Mouse (Mus musculus) midbrain, embryonic 11.5 days (tissue): Measurements from ENCODE around the gene Zfp472. TPM values are rescaled to one million over a fixed set of nuclear protein-coding genes. Genes with fewer than 3 reads are reported as not detected.
"Not testable (repeated sequence)": the region's sequence is repeated elsewhere in the genome, so short reads cannot be mapped to it uniquely, and the experiment has no call there.

Source experiments
- ATAC-seq: fragments of 200-750 bp; cut with Nextera tagmentation; 2 replicates; pipeline ENCODE4 v1.8.0; 2017; ENCODE audit warnings: moderate TSS enrichment, moderate library complexity; ENCODE audit not compliant: low FRiP score
- DNase-seq: peaks from one replicate; pipeline ENCODE4 v3.0.0; 2015; ENCODE audit warnings: low spot score; ENCODE audit errors: missing footprints
- H3K27ac ChIP-seq: fragments of 300-500 bp; sonication (generic); 2 replicates; pipeline ENCODE4 v1.5.1; 2014; ENCODE audit warnings: low read depth, low read length
- H3K27me3 ChIP-seq: fragments of 300-500 bp; sonication (generic); 2 replicates; pipeline ENCODE4 v1.6.1; 2014; ENCODE audit warnings: mild to moderate bottlenecking, low read length, moderate library complexity, mixed read lengths; ENCODE audit not compliant: control insufficient read depth, insufficient read depth
- H3K36me3 ChIP-seq: fragments of 300-500 bp; sonication (generic); 2 replicates; pipeline ENCODE4 v1.6.1; 2014; ENCODE audit warnings: mild to moderate bottlenecking, low read length, moderate library complexity, mixed read lengths; ENCODE audit not compliant: control insufficient read depth, insufficient read depth
- H3K4me1 ChIP-seq: fragments of 300-500 bp; sonication (generic); 2 replicates; pipeline ENCODE4 v1.6.1; 2014; ENCODE audit warnings: low read length; ENCODE audit not compliant: control insufficient read depth, insufficient read depth
- H3K4me2 ChIP-seq: fragments of 300-500 bp; sonication (generic); 2 replicates; pipeline ENCODE4 v1.6.1; 2014; ENCODE audit warnings: mild to moderate bottlenecking, moderate library complexity
- H3K4me3 ChIP-seq: fragments of 300-500 bp; sonication (generic); 2 replicates; pipeline ENCODE4 v1.5.1; 2014; ENCODE audit warnings: low read depth, low read length
- H3K9ac ChIP-seq: fragments of 300-500 bp; sonication (generic); 2 replicates; pipeline ENCODE4 v1.6.1; 2014; ENCODE audit warnings: low read length
- H3K9me3 ChIP-seq: fragments of 300-500 bp; sonication (generic); 2 replicates; pipeline ENCODE4 v1.6.1; 2016; ENCODE audit warnings: low read length; ENCODE audit not compliant: control insufficient read depth
- WGBS: fragments of 180-500 bp; shearing (Covaris S2); extraction: QIAGEN DNeasy Blood & Tissue Kit; methylation state at CpG from one replicate; pipeline ENCODE4 v1.1.7; 2014; 5-methylcytosine and 5-hydroxymethylcytosine counted together
- polyA plus RNA-seq: library from polyadenylated mRNA; unstranded; fragments of >200 nt; fragmentation: Nextera tagmentation; extraction: Ambion mirVana; gene quantifications from 2 replicates; pipeline ENCODE4 v1.2.1, GENCODE M21; 2014

Gene Zfp472
- polyA plus RNA-seq, 1 experiment from 2014 or later = 15.6 TPM

DNA sequence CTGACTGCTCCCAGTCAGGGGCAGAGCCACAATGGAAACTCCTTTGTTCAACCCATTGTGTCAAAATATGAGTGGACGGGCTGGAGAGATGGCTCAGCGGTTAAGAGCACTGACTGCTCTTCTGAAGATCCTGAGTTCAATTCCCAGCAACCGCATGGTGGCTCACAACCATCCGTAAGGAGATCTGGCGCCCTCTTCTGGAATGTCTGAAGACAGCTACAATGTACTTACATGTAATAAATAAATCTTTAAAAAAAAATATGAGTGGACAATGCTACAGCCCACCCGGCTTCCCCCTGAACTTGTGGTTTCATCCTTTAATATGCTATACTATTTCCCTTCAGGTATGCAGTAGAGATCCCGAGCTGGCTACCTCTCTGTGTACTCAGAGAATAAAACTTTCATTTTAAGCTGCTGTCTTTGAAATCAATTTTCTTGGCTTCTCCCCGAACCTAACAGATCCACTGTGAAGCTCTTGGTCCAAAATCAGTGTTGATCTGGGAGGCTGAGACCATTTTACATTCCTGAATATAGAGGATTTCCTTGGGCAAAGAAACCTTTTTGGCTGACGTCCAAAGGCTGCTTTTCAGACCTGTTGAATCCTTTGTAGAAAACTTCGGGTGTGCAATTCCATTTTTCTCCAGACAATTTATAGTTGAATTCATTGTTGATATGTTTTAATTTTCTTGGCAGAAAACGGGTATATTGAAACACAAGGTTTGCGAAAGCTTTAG is 26.5 kb downstream of the Zfp472 start:
- no peak for DNase-seq
- peaks cover 6% of the 10 kb centered on the region; the same call in 1 of the 2 replicates for H3K4me1 ChIP-seq
- H3K9ac ChIP-seq = peak overlapping the region; percentile 84; the same call in 1 of the 2 replicates
- peak overlapping the region; percentile 78; the same call in 1 of the 2 replicates for H3K4me2 ChIP-seq
- H3K9me3 ChIP-seq = no peaks in the 10 kb centered on the region
- 70% methylated on average over 12 of the region's 12 CpGs for WGBS
- no peaks in the 10 kb centered on the region for H3K27me3 ChIP-seq
- peaks cover 4% of the 10 kb centered on the region for H3K36me3 ChIP-seq
- no peak for ATAC-seq
- H3K27ac ChIP-seq = no peak overlapping the region
- H3K4me3 ChIP-seq = peak overlapping the region; percentile 80

DNA sequence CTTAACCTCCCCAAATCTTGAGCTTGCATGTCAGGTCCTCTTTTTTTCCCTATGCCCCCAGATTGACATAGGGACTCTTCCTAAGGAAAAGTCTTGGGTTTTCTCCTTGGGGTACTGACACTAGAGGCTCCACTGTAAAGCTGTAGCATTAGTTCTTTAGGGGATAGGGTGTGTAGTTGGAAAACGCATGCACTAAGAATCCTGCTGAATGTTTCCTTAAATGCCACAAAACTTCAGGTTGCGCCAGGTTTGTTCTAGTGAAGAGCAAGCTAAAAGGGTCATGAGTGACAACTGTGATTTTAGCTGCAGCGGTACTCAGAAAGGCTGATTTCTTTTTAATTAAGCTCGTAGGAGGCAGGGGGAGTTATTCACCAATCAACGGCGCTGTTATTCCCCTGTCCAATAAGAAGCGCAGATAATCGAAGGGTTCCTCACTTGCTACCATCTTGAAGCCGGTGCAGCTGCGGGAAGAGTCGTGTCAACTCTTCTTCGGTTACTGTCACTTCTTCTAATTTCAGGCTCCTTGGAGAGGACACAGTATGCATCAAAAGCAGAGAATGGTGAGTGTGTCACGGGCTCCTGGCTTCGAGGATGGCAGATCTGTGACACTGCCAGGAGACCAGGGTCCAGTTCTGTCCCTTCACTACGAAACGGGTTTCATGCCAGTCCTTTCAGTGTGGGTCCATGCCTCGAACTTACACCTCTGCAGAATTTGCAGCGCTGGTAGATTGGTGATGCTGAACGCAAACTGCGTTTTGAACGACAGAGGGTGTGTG is 27.3 kb downstream of the Zfp472 start, which contains the start of gene Zfp952:
Gene Zfp952, plus strand, starts transcription at position 431 of the 776 bp plus-strand sequence.
- peak within 1 kb of the TSS; percentile 80 for H3K4me3 ChIP-seq
- peak; percentile 96 for ATAC-seq
- peaks cover 6% of the 10 kb centered on the region; the same call in 1 of the 2 replicates for H3K4me1 ChIP-seq
- 3% methylated on average over 21 of the region's 21 CpGs for WGBS
- H3K36me3 ChIP-seq = peaks cover 4% of the 10 kb centered on the region
- peak within 1 kb of the TSS; percentile 35; the same call in 1 of the 2 replicates for H3K27ac ChIP-seq
- peak; percentile 99 for DNase-seq
- no peaks in the 10 kb centered on the region for H3K27me3 ChIP-seq
- peak within 1 kb of the TSS; percentile 78 for H3K4me2 ChIP-seq
- H3K9ac ChIP-seq = peak within 1 kb of the TSS; percentile 84
- H3K9me3 ChIP-seq = no peaks in the 10 kb centered on the region

- Histone ChIP-seq H3K9ac (no peak overlapping the region), H3K27me3 (no peaks in the 10 kb centered on the region), H3K4me3 (no peak overlapping the region), H3K4me1 (peaks cover 6% of the 10 kb centered on the region; the same call in 1 of the 2 replicates), H3K36me3 (peaks cover 19% of the 10 kb centered on the region), H3K27ac (no peak overlapping the region), H3K9me3 (no peaks in the 10 kb centered on the region; the same call in 1 of the 2 replicates), H3K4me2 (no peak overlapping the region)
- 90% methylated on average over 2 of the region's 2 CpGs for WGBS
- ATAC-seq (no peak), DNase-seq (no peak)
Measured at GRCm38 (mm10) chr17:32998492-32998891, 32.9 kb downstream of the Zfp472 start.

GRCm38 (mm10) chr17:33008337-33008736 is 42.7 kb downstream of the Zfp472 start:
- Histone ChIP-seq H3K36me3 (peaks cover 16% of the 10 kb centered on the region), H3K9me3 (no peaks in the 10 kb centered on the region; the same call in 1 of the 2 replicates), H3K9ac (no peak overlapping the region), H3K4me3 (no peak overlapping the region), H3K4me2 (no peak overlapping the region), H3K27me3 (no peaks in the 10 kb centered on the region), H3K4me1 (no peaks in the 10 kb centered on the region), H3K27ac (no peak overlapping the region)
- 52% methylated on average over 9 of the region's 9 CpGs for WGBS
- ATAC-seq (no peak), DNase-seq (no peak)

GRCm38 (mm10) chr17:33020434-33020833 is 54.8 kb downstream of the Zfp472 start:
- H3K4me3 ChIP-seq, DNase-seq, H3K27me3 ChIP-seq, H3K4me1 ChIP-seq, H3K9ac ChIP-seq, H3K4me2 ChIP-seq, H3K27ac ChIP-seq, ATAC-seq: not testable (repeated sequence)
- peaks cover 53% of the 10 kb centered on the region for H3K9me3 ChIP-seq
- H3K36me3 ChIP-seq = peaks cover 47% of the 10 kb centered on the region

Other genes starting within 250 kb of the Zfp472 start
- gene Zfp871, start 177.5 kb upstream of the Zfp472 start, polyA plus RNA-seq = 32.0 and 33.8 TPM in 2 replicates
- 38.1 and 42.0 TPM in 2 replicates for gene Zfp811, start 155.9 kb upstream of the Zfp472 start, polyA plus RNA-seq
- 18.6 and 19.3 TPM in 2 replicates for gene Zfp799, start 135.6 kb upstream of the Zfp472 start, polyA plus RNA-seq
- 9.7 and 11.0 TPM in 2 replicates for gene Zfp870, start 74.2 kb upstream of the Zfp472 start, polyA plus RNA-seq
- gene Cyp4f14, start 48.5 kb upstream of the Zfp472 start, polyA plus RNA-seq = not detected in 2 replicates
- 2.0 and 2.2 TPM in 2 replicates for gene Cyp4f13, start 18.4 kb upstream of the Zfp472 start, polyA plus RNA-seq
- 19.2 and 19.3 TPM in 2 replicates for gene Zfp952, start 27.3 kb downstream of the Zfp472 start, polyA plus RNA-seq
- 22.8 and 25.4 TPM in 2 replicates for gene Zfp763, start 67.6 kb downstream of the Zfp472 start, polyA plus RNA-seq
- gene 4921501E09Rik, start 102.2 kb downstream of the Zfp472 start, polyA plus RNA-seq = not detected in 2 replicates
- gene Zfp563, start 123.5 kb downstream of the Zfp472 start, polyA plus RNA-seq = 10.7 and 14.1 TPM in 2 replicates
- not detected in 2 replicates for gene Morc2b, start 173.9 kb downstream of the Zfp472 start, polyA plus RNA-seq
- gene Olfr55, start 202.6 kb downstream of the Zfp472 start, polyA plus RNA-seq = not detected in 2 replicates
- gene Olfr239, start 225.5 kb downstream of the Zfp472 start, polyA plus RNA-seq = not detected in 2 replicates